Mouse (Mus musculus) megakaryocyte progenitor cell, adult 5-6 weeks (primary cell): Measurements from ENCODE around the gene Plekha5. TPM values are rescaled to one million over a fixed set of nuclear protein-coding genes. Genes with fewer than 3 reads are reported as not detected.
"Not testable (repeated sequence)": the region's sequence is repeated elsewhere in the genome, so short reads cannot be mapped to it uniquely, and the experiment has no call there.

Experiments
- ATAC-seq: replicated peaks from 2 replicates; pipeline ENCODE4 v1.8.0; 2016; ENCODE audit warnings: mild to moderate bottlenecking, moderate TSS enrichment, inconsistent platforms; ENCODE audit not compliant: poor library complexity
- total RNA-seq, 2 experiments: library from RNA; stranded (forward) in 1 of 2; stranded (reverse) in 1 of 2; fragments of 157-497, 149-512 nt in 1 of 2; fragments of 200-1000 nt in 1 of 2; gene quantifications; 2 replicates each; pipeline versions ENCODE4 v1.2.3 to v1.2.4; 2015 to 2017

Plekha5 gene
- total RNA-seq, 2 experiments from 2014 or later: 5.6 to 6.5 TPM

DNA sequence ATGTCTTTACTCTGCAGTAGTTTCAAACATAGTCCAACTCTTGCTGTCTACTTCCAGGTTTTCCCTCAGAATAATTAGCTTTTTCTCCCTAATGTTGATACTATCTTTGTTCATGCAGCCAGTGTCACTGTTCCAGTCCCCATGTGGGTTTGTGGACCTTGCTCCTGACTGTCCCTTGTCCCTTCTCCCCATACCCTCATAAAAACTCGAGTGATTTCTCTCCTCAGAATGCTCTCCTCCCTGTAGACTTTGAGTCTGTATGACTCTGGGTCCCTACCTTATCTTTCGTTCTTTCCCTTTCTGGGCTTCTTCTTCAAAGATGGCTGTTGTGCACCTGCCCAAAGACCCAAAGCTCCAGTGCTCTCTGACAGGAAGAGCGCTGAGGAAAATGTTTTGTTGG, 64.8 kb downstream of the Plekha5 start:
- no peak for ATAC-seq

DNA sequence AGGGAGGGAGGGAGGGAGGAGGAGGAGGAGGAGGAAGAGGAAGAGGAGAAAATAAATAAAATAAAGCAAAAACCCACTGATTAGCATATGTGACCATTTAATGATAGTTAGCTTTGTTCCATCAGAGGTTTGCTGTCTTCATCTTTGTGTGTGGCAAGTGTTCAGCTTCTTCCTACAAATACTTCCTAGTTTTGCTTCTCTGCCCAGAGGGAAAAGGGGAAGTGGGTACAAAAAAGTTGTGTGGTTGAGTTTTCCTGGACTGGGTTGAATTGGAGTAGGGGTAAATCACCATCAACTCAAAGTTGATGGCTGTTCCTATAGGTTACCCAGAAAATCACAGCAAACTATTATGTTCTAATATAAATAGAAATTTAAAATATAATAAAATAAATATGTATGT, 65.7 kb downstream of the Plekha5 start:
- peak; percentile 69 for ATAC-seq

DNA sequence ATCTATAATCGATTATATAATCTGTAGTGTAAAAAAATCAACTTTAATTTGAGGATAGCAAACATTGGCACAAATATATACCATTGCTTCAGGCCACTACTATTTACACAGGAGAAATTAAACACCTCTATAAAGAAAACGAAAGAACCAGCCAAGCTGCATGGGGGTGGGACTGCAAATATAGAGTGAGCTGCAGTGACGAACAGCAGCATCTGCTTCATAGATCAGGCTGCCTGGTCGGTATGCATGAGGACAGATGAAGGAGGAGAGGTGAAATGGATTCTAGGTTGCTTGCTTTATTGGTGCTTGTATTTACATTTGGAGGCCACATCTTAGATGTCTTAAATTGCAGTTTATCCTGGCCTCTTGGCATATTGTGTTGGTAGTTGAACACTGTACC, 66.4 kb downstream of the Plekha5 start:
- no peak for ATAC-seq

DNA sequence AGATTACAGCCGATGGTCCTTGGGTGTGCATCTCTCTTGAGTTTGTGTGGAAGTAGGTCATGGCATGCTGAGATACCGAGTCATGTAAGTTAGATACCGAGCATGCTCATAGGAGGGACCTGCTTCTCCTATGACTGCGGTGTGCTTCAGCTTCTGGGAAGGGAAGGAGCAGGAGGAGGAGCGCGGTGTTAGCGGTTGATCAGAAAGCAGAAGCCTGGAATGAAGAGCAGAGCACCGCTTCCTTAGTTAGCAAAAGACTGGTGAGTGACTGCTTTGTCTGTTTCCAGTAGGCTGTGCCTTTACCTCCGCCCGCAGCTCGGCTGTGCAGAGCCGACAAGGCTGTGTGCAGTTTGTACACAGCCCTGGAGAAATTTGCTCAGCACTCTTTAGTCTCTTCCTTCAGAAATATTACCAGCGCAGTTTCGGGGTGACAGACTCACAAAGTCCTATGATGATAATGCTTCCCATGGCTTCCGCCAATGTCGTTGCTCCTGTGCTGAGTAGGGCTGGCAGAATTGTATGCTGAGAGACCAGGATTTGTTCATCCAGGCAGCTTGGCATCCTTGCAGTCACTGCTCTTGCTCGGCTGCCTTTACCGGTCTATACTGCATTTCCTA, 67.2 kb downstream of the Plekha5 start:
- ATAC-seq: peak; percentile 69

DNA sequence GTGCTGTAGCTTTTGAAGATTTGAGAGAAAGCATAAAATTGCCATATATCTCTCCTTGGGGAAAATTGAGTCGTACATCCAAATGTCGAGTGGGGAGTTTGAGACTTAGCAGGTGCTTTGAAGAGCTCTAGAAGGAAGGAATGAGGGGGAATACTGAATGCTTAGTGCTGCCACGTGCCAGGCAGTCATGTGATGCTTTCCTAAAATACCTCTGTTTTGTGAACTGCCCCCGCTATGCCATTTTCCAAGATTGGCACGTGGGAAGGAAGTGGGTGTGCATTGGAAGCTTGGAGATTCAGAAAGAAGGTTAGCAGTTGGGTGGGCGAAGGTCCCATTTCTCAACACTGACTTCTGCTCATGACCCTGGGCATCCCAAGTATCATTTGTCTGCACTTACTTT, 68.2 kb downstream of the Plekha5 start:
- ATAC-seq: no peak

DNA sequence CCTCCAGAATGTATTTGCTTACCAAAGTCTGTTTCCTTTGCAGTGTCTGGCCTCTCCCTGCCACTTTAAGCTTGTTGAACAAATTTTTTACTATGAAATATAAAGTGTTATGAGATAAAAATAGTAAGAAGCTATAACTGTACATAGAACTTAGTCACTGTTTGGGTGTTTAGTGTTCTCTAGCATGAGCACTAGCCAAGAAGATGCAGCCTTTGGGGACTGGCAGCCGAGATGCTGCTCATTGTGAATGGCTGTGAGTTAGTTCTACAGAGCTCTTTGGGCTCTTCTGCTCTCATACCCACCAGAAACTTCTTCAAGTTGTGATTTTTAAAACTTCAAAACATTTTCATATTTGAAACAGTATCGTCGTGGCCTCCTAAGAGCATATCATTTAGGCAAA, 74.2 kb downstream of the Plekha5 start:
- no peak for ATAC-seq

DNA sequence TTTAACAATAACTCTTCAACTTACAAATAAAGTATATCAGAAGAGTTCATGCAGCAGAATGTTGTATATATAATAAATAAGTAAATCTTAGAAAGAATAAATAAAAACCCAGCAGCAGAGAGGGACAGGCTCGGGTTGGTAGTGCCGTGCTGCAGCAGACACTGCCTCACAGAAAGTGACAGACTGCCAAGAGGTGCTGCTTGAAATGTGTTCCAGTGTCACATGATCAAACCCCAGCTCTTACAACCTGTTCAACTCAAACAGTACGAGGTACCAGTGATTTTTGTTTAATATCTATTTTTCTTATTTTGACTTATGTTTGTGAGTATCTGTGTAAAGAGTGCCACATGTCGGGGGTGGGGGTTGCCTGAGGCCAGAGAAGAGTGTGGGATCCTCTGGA, 75.1 kb downstream of the Plekha5 start:
- no peak for ATAC-seq

DNA sequence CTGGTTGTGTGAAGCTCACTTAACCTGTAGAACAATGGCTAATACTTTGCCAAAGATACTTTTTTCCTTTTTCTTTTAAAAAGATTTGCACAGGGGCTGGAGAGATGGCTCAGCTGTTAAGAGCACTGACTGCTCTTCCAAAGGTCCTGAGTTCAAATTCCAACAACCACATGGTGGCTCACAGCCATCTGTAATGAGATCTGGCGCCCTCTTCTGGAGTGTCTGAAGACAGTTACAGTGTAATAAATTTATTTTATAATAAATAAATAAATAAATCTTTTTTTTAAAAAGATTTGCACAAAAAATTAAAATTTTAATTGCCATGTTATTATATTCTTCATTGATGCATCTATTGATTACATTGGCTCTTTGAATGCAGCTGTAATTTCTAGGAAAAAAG, 77.0 kb downstream of the Plekha5 start:
- ATAC-seq: not testable (repeated sequence)

DNA sequence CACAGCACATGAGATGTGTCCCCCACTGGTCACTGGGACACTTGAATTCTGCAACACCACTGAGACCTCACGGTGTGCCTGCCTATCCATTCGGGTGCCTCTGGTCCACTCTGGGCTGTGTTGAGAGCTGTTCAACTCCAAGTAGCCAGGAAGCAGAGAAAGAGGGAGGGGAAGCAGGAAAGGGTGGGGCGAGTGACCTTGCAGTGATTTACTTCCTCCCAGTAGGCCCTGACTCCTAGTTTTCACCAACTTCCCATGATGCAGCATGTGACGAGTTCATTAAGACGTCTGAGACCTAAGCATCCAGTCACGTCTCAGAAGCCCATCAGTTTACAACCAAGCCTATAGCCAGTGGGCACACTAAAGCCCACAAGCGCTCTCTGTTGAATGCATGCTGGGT, 78.0 kb downstream of the Plekha5 start:
- no peak for ATAC-seq

DNA sequence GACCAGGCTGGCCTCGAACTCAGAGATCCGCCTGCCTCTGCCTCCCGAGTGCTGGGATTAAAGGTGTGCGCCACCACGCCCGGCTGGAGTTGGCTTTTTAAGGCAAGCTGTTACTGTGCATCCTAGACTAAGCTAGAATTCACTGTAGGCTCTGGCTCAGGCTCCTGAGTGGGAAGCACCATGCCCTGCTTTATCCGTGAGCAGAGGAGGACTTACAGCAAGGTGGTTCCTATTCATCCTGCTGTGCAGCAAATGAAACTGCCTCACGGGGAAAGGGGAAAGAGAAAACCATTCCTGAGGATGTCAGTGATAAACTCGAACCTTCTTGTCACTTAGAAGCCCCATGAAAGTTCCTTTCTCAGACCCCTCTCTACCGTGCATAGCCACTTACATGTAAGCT, 80.9 kb downstream of the Plekha5 start:
- ATAC-seq: no peak

DNA sequence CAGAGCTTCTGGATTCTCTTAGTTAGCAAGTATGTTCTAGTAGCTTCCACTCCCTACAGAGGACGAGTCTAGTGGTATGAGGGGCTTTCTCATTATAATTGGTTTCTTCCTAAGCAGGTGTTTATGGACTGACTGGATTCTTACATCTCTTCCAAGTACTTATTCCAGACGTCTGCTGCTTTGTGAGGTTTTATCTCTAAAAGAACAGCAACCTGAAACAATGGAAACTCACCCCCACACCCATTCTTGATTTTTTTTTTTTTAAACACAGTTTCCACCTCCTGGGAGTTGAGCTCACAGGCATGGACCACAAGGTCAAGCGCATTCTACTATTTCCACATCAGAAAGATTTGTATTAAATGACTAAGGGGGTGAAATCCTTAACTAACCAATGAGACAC, 83.8 kb downstream of the Plekha5 start:
- ATAC-seq: no peak

DNA sequence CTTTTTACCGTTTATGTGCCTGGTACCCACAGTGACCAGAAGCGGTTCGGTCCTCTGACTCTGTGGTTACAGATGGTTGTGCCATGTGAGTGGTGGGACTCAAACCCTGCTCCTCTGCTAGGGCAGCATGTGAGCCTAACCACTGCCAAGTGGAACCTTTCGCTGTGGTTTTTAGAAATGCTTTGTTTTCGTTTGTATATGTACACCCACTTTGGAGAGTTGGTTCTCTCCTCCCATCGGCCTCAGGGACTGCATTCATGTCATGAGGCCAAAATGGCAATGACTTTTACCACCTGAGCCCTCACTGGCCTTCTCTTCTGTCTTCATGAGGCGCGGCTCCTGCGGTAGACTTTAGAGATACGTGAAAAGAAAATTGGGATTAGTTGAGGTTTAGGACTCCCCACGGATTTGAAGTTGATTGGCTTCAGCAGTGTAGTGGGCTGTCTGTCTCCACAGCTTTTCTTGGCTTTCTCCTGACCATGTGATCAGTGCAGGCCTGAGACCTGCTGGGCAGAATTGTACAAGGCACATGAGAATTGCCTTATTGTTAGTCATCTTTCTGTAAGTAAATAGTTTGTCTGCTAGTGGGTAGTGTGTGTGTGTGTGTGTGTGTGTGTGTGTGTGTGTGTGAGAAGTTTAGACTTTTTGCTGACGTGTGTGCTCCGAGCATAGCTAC, 84.8 kb downstream of the Plekha5 start:
- ATAC-seq: no peak

DNA sequence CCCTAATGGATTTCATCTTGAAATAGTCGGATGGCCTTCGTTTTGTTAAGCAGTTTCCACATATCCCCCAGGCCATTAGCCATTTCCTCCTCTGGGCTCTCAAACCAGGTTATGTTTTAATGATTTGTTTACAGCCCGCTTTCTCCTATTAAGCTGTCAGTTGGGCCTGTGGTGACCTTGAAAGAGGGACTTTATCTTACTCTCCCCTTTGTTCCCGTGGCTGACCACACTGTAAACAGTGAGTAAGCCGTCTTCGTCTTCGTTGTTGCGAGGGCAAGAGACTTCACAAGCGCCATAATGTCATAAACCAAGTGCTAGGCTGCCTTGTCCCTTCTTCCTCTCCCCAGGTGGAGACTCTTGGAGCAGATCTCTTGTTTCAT, 85.3 kb downstream of the Plekha5 start:
- peak; percentile 48 for ATAC-seq

DNA sequence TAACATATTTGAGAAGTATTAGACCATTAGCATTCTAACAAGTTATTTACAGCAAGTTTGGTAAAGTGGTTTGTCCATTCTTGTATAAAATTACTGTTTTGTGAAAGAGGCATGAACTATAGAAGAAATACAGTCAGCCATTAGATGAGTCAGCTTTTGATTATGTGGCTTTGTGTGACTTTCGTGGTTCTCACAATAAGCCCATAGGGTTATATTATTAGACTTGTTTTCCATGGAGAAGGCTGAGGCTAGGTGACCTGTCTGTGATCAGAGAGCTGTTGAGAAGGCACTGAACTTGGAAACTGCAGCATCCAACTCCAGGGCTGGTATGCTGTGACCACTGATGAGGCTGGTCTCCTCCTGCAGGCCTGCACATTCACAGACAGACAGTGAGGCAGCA, 88.2 kb downstream of the Plekha5 start:
- no peak for ATAC-seq

DNA sequence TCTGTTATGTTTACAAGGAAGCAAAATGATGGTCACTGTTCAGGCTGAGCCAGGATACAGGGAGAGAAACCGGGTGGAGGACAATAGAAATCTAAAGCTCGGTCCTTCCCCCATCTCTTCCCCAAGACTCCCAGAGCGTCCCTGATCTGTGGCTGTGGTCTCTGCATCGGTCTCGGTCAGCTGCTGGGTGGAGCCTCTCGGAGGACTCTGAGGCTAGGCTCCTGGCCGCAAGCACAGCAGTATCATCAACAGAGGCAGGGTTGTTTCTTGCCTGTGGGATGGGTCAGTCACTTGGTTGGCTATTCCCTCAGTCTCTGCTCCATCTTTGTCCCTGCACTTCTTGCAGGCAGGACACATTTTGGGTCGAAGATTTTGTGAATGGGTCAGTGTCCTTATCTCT, 88.6 kb downstream of the Plekha5 start:
- no peak for ATAC-seq

DNA sequence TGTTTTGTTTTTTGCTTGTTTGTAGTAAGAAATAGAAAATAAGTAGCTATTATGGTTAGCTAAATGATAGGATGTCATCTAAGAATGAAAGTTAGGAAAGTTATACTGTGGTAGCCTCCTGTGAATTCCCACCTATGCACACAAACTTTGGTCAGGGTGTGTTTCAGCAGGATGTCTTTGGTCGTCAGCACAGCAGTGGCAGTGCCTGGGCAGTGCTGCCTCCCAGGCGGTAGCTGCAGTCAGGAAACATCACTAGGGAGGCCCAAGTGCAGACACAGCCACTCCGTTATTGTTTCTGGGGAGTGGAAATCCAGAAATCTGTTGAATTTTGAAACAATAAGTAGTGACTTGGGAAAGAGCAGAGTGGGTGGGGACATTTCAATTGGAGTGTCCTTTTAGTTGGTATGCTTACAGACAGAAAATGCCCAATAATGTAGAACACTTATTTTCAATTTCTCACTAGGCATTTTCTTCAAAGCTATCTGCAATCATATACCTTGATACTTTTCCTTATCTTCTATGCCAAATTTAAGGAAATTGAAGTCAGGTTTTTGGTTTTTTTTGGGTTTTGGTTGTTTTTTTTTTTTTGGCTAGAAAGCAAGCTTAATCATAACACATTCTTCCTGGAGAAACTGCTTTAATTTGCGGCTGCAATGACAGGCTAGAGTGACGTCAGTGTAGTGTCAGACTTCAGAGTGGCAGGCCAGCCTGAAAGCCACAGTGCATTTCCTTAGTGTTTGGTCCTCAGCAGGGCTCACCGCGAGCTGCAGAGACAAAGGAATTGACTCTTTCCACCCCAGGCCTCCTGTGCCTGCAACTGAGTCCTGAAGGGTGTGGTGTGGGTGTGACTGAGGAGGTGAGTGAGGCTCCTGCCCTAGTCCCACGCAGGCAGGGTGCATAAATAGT, 90.6 kb downstream of the Plekha5 start:
- peak; percentile 85 for ATAC-seq

DNA sequence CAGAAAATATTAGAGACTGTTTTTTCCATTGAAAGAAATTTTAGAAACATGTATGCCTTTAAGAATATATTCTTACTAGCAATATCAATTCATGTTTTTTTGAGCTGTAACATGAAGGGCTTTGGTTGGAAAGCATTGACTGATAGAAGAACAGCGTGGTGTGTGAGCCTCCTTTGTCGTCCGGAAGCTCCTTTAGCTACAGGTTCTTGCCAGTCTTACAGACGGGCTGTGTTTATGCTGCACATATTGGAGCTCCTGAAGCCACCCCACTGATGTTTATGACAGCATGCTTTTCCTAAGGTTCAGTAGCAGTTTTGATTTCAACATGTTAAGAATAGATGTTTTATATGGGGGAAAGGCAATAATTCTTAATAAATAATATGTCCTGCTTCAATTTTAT, 91.7 kb downstream of the Plekha5 start:
- no peak for ATAC-seq

DNA sequence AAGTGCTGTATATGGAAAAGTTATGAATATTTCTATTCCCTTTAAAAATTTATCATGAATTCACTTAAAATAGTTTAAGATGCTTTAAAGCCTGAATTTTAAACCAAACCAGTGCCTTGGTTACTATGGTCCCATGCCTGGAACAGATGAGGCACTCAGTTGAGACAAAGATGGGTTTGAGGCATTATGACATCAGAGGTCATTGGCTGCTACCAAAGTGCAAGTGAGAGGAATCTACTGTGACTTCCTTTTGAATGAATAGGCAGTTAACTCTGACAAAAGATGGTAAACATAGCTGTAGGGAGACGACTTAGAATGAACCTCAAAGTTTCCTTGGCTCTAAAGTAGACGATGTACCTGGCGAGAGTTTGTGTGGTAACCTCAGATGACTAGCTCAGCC, 92.3 kb downstream of the Plekha5 start:
- no peak for ATAC-seq

DNA sequence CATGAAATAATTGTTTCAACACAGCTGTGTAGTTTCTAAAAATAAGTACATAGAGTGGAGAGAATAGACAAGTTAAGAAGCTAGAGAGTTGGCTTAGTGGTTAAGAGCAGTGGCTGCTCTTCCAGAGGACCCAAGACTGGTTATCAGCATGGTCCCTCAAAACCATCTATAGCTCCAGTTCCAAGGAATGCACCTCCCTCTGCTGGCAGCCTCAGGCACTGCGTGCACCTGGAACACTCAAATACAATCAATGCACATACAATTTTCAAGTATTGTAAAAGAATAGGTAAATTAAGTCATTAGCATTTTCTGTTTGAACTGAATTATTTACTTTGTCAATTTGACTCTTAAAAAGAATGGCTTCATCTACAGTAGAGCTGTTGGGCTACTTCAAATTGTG, 93.3 kb downstream of the Plekha5 start:
- ATAC-seq: peak; percentile 81

DNA sequence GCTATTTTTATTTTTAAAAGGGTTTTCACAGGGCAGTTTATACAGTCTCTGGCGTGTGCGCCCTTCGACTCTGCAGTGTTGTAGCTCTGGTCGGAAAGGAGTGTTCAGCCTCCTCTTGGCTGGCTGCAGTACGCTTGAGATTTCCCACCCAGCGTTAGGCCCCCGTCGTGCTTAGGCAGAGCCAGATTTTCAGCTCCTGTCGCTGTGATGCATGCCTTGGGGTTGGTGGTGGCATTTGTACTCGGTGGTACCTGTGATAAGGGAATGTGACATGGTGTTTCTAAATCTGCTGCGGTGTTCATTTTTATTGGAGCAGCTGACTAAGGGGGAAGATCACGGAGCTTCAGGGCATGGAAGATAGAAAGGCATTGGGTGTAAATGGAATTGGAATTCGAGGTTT, 95.2 kb downstream of the Plekha5 start:
- no peak for ATAC-seq

DNA sequence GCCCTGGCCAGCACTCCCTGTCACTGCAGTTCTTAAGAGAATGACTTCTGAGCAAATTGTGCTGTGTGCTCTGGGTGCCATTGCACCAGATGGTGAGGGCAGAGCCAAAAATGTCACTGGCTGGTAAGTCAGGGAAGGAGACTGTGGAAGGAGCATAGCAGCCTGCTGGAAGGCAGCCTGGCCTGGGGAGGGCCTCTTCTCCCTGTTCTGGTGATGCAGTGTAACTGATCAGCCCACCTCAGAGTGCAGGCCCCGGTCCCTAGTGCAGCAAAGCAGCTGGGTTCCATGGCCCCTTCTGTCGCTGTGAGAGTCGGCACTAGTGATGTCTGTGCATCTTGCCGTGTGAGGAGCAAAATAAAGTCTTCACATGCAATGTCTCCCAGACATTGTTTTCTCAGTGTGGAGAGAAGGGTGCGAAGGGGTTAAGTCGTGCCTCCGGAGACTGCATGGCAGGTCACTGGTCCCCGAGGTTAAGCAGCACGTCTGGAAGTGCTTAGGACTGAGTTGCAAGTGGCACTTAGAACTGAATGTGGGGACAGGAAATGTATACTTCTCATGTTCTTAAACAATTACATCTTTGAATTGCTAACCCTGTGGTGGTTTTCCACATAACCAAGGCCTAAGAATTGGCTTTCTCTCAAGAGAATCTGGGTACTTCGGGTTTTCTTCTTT, 95.8 kb downstream of the Plekha5 start:
- ATAC-seq: no peak

DNA sequence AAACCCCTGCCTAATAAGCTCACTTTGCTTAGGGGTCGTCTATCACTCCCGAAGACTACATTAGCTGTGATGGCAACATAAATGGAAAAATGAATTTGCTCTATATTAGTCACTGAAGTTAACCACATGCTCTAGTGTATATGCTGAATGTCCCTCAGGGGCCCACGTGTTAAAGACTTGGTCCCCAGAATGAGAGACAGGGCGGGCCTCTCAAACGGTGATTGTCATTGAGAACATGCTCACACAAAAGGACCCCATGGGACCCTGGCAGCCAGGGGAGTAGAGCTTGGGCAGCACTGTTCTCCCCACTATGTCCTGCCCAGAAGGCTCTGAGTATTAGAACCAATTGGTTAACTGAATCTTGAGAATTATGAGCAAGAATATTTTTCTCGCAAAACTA, 97.1 kb downstream of the Plekha5 start:
- ATAC-seq: no peak
